Mouse (Mus musculus) brain, adult 2 months (tissue): ENCODE results near the gene Tomm40.

Experiments used
- DNase-seq: peaks from one replicate; pipeline ENCODE4 v3.0.0; 2011; ENCODE audit warnings: low read depth, low spot score

Gene Tomm40

DNA sequence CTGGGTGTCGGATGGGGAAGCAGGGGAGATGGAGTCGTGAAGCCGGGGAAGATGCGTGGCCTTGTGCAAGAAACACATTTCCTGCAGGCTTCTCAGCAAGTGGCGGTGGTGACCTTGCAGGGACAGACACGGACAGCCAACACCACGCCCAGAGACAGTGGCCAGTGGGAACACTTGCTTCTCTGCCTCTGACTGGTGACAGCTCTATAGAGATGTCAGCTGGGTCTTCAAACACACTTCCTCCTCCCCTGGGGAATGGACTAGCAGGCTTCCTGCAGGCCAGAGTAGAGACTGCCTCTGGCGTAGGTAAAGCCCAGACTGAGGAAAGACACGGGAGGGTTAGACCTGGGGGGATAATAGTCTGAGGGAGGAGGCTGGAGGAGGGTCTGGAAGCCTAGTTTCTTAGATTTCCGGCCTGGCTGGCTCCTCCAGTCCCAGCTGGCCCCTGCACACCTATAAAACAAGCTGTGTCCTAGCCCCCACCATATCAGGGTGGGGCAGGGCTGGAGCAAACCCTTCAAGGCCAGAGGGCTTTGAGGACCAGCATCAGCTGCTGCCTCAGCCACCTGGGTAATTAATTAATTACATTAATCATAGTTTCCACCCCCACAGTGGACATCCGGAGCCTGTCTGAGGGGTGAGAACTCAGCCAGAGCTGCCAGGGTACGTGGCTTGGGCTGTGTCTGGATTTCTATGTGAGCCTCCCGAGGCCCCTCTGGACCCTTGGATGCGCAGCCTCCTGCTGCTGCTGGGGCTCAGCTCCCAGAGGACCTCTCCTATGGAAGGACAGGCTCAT is 29.6 kb upstream of the Tomm40 start:
- no peak for DNase-seq

DNA sequence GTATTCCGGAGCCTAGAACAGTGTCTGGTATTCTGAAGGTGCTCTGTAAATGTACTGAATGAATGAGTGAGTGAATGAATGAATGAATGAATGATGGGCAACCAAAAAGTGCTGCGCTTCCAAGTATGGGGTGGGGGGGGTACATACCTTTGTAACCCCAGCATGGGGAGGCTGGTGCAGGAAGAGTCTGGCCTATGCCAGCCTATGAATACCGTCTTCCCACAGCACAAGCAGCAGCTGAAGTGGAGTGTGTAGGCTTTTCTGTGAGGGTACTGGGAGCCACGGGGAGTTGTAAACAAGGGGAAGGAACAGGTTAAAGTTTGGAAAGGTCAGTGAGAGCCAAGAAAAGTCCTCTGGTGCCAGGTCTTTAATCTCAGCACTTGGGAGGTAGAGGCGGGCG is 28.6 kb upstream of the Tomm40 start:
- DNase-seq: no peak

- no peak for DNase-seq
Measured at GRCm38 (mm10) chr7:19742468-19742867, 27.2 kb upstream of the Tomm40 start.

- DNase-seq: no peak
Measured at GRCm38 (mm10) chr7:19741329-19742031, 26.2 kb upstream of the Tomm40 start.

DNA sequence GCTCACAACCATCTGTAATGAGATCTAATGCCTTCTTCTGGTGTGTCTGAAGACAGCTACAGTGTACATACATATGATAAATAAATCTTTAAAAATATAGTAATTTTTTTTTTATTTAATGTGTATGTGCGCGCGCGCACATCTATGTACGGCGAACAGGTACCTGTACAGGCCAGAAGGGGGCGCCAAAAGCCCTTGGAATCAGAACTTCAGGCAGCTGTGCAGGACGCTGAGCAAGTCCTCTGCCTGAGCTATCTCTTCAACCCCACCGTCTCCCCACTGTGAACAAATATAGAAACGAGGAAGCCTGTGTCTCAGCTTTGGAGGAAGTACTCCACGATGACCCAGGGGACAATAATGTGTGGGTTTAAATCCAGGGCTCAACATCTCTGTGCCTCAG is 25.0 kb upstream of the Tomm40 start:
- no peak for DNase-seq

DNA sequence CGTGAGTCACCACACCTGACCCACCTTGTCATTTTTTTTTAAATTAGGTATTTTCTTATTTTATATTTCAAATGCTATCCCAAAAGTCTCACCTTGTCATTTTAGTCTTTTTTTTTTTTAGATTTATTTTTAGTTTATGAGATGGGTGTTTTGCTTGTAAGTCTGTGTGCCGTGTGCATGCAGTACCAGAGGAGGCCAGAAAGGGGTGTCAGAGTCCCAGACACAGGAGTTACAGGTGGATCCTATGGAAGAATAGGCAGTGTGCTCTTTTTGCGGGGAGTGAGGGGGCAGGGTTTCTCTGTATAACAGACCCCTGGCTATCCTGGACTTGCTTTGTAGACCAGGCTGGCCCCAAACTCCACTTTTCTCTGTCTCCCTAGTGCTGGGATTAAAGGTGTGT is 23.5 kb upstream of the Tomm40 start:
- no peak for DNase-seq

- DNase-seq: no peak
Measured at GRCm38 (mm10) chr7:19736389-19737057, 21.3 kb upstream of the Tomm40 start.

DNA sequence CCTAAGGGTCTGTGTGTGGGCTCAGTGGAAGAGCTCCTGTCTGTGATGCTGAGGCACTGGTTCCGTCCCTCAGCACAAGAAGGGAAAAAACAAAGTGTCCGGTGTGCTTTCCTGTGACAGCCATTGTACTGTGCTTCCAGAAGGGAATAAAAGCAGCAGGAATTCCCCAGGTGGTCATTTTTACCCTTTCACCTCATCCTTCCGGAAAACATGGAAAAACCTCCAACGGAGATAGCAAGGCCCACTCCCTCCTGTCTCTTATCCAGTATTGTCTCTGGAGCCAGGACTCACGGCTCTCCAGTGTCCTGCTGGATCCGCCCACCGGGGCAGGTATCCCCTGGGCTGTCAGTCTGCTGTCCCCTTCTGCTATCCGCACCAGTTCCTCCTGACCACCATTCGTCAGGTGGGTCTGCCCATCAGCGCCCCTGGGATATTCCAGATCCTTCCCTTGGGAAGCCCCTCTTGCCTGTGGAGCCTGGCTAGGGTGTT is 19.0 kb upstream of the Tomm40 start:
- no peak for DNase-seq

DNA sequence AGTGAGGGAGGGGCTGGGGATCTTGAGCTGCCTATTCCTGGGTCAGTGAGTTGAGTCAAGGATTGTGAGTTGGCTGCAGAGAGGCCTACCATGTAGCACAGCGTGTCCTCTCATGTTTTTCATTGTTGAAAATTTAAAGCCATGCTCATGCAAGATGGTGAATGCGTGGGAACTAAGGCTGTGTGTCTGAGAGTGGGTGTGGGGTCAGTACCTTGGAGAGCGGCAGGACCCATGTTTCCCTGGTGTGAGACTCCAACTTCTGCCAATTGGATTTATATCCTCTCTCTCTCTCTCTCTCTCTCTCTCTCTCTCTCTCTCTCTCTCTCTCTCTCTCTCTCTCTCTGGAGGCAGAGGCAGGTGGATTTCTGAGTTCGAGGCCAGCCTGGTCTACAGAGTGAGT is 11.3 kb upstream of the Tomm40 start:
- no peak for DNase-seq

GRCm38 (mm10) chr7:19724167-19724566 is 8.9 kb upstream of the Tomm40 start:
- no peak for DNase-seq

DNA sequence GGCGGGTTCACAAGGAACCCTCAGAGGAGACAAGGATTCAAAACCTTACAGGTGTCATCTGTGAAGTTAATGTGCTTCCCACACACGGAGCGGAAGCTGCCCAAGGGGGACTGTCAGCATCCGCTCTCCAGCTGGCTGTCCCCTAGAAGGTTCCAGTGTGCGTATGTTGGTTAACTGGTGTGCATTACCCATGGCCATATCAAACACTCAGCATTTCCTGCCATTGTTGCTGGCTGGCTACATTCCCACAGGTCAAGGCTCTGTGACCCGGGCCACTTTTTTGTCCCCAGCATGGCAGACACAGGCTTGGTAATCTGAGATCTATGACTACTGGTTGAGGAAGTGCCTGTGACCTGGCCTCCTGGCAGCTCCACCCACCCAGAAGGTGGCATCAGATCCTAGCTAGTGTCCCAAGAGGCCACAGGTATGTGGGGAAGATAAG is 7.5 kb upstream of the Tomm40 start:
- DNase-seq: no peak

DNA sequence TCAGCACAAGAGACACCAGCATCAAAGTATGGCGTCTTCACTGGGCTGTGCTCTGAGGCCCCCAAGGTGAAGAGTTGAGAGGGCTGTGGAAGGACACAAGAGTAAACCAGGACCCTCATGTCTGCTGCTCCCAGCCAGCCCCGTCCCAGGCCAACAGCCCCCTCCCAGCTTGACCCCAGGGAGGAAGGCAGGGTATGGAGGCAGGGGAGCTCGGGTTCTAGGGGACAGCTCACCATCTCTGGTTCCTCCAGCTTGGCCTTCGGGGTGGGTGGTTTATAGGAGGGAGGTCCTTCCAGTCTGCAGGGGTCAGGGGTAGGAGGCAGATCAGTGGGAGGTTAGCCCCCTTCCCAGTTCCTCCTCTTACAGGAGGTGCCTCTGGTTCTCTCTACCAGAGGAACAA is 4.0 kb upstream of the Tomm40 start:
- DNase-seq: no peak

GRCm38 (mm10) chr7:19718297-19718952 is 3.2 kb upstream of the Tomm40 start:
- no peak for DNase-seq

DNA sequence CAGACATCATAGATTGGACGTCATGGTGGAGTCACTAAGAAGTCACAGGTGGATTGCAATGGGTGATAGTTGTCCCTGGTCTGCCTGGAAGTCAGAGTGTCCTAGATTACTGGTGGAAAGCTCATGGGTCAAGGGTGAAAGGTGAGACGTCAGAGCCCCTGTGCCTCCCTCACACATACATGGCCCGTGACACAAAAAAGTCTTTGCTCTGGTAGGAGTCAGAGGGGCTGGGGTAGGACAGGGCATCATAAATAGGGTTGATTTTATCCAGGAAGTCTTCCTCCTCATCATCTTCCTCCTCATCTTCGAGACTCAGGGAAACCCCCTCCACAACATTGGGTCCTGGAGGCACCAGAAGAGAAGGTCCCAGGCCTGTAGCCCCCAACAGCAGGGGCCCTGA is 2.1 kb upstream of the Tomm40 start:
- DNase-seq: no peak

DNA sequence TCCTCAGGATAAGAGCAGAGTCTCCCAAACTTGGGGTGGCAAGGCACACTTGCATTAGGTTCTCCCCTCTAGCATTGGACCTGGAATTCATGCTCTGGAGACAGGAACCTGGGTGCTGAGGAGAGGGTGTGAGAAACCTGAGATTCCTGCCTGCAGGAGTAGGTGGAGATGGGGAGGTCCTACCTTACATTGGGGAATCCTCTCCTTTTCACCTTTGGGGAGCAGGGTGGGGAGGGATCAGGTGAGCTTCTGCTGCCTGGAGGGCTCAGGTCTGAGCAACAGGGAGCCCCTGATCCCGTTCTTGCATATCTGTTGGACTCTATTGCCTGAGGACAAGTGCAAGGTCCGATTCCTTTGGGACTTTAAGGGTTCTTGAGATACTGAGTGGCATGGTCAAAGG is 1.6 kb upstream of the Tomm40 start:
- DNase-seq: no peak

GRCm38 (mm10) chr7:19716055-19716682 is 931 bp upstream of the Tomm40 start:
- DNase-seq: no peak

DNA sequence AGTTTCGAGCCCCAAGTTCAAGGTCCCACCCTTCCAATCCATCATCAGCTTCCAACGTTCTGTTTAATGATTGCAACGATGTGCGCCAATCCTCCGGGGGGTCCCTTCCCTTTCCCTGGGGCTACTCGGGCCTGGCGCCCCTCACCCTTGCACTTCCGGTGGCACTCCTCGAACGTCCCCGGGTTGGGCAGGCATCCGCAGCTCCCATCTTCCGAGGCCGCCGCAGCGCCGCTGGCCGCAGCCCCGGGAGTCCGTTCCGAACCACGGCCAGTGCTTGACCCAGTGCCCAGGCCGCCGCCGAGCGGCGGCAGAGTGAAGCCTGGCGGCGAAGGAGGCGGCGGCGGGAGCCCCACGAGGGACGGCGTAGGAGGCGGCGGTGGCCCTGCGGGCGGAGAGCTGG is 402 bp downstream of the Tomm40 start:
- DNase-seq: no peak

DNA sequence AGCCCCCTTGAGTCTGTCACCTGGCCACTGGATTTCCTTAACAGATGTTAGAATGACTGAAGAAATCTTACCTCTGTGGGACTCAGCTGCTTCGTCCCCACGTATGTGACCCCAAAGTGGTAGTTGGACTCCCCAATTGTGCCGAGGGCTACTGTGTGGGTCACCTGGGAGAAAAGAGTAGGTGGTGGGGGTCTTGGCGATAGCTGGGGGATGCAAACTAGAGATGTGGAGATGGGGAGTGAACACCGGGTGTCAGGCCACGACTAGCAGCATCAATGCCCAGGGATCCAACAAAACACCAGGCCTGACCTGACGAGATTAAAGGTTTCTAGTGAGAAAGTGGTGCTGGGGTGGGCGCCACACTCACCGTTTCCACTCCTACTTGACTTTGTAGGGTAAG is 1.6 kb downstream of the Tomm40 start:
- no peak for DNase-seq

DNA sequence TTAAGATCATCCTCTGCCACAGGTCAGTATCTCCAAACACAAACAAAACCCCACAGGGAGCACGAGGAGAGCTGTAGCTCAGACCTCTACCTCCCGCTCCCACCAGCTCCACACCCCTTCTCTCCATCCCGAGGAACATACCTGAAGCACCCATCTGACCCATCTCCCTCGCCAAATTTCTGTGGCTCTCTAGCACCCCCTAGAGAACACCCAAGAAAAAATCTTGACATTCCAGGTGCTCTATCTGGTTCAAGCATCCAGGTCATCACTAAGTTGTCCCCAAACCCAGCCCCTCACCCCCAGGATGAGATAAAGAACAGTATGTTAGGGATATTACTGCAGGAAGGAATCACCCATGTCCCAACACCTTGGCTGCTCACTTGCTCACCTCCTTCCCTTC is 2.0 kb downstream of the Tomm40 start:
- peak; percentile 53 for DNase-seq

GRCm38 (mm10) chr7:19712414-19712813 is 2.8 kb downstream of the Tomm40 start:
- peak; percentile 45 for DNase-seq

DNA sequence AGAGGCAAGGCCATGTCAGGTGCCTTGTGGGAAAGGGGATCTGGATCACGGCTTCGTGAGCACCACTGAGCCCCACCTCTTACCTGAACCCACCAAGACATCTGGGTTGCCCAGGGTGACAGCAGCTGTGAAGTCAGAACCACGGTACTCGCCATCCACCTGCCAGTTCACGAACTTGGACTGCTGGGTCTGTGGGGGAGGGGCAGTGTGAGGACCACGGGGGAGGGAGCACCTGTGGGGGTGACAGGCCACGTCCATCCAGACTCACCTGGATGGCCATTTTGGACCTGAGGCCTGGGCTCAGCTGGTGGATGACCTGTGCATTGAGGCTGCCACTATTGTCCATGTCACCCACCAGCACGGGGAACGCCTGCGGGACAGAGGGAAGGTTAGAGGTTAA is 4.6 kb downstream of the Tomm40 start:
- no peak for DNase-seq

- no peak for DNase-seq
Measured at GRCm38 (mm10) chr7:19705271-19705670, 10.0 kb downstream of the Tomm40 start.
